Mouse (Mus musculus): ENCODE measurements around the gene Flnb. TPM values are rescaled to one million over a fixed set of nuclear protein-coding genes. Genes with fewer than 3 reads are reported as not detected.
A peak's percentile ranks its signal among the peaks of the same experiment; 100 is the strongest.

Gene Flnb
- total RNA-seq, 2 experiments from 2014 or later: 41.7 to 74.9 TPM

DNA sequence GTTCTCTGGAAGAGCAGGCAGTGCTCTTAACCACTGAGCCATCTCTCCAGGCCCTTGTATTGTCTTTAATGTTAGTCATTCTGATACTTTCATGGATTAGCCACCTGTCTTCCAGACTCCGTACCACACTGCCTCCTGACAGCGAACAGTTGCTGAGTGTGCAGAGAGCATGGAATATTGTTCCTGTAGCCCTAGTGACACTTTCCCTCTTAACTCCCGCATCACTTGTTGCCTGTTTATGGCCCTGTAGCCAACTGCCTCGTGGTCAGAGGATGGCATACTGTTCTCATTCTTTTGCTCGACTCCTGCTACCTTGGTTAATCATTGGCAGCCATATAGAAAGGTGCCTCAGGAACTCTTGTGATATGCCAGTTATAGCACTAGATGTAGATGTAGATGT is 45.4 kb downstream of the Flnb start:
- no peak for DNase-seq

DNA sequence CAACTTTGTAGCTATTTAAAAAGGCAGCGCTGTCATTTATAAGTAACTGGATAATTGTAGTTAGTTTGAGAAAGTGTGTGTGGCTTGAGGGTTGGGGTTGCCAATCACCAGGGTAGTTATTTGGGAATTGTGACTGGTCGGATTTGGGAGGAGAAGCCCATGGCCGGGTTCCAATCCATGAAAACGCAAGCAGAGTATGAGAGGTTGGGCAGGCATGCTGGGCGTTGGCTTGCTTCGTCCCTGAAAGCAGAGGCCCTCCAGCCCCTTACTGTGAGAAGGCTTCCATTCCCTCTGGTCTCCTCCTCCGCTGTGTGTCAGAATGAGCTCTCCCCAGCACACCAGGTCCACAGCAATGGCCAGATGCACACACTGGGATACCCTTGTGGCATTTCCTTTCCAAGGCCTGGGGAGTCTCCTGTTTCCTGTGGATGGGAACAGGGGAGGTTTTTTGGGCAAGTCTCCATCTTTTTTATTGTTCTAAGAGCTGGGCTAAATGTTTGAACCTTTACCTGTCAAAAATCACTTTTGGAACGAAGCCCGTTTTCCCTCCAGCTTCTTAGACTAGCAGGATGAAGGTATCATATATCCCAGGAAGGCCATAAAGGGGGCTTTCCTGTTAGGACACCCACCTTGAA is 46.2 kb downstream of the Flnb start:
- no peak for DNase-seq

DNA sequence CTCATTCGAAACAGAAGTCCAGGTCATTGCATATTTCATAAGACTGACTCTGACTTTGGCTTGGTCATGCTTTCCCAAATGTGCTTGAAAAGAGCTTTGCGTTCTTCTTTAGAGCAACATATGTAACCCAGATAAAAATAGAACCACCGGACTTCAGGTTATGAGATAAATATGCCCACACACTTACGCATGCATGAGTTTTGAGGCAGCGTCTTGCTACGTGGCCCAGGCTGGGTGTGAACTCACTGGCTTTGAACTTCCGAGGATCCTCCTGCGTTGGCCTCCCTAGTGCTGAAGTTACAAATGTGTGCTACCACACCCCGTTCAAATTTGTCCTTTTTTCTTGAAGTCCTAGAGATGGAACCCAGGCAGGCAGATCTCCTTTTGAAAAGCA is 46.7 kb downstream of the Flnb start:
- no peak for DNase-seq

DNA sequence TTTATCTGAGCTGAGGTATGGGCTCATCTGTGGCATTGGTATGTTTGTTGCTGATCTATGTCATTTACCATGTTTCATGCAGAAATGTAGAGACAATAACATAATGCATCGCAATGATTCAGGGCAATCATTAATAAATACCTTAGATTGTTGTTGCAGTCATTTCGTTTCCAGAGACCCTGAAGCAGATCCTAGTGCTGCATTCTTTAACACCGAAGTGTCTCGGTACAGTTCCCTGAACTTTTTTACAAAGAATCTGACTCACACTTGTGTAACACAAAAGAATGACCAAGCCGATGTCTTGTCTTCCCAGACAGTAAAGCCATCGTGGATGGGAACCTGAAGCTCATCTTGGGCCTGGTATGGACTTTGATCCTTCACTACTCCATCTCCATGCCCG is 49.5 kb downstream of the Flnb start:
- DNase-seq: no peak

DNA sequence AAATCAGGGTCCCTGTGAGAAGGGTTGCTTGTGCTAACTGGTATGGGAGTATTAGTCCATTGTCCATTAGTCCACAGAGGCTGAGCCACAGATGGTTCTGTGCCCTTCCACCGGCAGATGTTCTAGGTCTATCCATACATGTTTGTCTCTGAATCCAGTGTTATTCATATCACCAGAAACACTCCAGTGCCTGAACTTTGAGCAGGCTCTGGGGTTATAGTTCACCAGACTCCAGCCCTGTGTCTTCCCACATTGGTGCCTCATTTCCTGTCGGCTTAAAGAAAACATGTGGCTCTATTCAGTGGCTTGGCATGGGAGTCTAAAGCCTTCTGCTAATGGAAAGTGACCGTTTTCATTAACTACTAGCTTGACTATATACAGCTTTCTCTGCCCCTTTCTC is 50.1 kb downstream of the Flnb start:
- DNase-seq: no peak

DNA sequence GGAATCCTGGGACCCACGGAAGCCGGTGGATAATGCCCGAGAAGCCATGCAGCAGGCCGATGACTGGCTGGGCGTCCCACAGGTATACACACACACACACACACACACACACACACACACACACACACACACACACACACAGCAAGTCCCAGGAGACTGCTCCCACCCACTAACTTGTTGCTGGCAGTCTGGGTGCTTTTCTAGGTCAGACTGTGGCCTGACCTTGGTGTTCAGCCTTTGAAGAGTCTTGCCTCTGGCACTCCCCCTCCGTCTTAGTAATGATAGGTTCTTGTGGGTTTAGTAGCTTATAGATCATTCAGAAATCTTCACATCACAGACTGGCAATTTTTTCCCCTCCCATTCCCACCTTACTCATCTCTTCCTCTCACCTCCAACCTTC is 52.0 kb downstream of the Flnb start:
- peak; percentile 48 to 51 for DNase-seq

DNA sequence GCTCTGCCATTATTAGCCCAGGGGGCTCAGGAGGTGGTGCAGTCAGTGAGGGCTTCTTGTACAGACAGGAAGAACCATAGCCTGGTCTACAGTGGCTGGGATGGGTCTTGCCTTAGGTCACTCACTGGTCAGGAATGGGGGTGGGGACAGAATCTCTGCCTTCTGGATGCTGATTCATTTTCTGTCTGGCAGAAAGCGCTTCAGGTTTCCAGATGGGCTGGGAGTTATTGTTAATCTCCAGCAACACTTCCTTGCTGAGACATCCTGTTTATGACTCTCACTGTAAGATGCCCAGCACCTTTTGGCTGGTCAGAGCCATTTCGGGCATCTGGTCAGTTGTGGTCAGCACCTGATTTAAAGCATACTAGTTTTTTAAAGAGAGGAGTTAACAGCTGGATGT is 55.8 kb downstream of the Flnb start:
- no peak for DNase-seq

DNA sequence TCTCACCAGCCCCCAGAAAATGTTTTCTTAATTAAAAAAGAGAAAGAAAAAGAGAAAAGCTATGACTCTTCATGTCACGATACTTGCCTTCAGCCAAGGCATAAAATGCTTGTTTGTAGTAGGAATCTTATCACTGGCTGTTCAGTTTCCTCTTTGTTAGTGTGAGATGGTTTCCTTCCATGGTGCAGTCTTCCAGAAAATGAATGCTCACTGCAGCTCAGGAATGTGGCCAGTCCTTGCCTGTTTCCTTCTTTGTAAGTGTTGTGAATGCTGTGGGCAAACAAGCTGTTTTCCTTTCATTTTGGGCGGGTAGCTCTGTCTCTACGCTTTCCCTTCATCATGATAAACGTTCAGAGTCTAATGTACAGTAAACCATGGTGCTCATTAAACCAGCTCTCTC is 56.7 kb downstream of the Flnb start:
- DNase-seq: no peak

DNA sequence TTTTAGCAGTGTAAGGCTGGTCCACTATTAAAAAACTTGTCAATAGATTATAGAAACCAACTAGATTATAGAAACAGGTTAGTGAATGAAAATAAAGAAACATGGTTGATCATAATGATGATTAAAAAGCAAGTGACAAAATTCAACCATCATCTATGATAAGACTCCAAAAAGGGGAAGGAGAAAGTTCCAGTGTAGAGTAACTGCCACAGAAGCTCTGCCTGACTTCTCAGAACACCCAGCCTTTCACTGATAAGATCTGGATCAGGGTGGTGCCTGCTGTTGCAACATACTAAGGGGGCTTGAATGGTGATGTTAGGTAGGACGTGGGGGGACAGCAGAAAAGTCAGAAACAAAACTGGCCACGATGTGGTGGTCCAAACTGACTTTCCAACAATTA is 60.2 kb downstream of the Flnb start:
- no peak for DNase-seq

DNA sequence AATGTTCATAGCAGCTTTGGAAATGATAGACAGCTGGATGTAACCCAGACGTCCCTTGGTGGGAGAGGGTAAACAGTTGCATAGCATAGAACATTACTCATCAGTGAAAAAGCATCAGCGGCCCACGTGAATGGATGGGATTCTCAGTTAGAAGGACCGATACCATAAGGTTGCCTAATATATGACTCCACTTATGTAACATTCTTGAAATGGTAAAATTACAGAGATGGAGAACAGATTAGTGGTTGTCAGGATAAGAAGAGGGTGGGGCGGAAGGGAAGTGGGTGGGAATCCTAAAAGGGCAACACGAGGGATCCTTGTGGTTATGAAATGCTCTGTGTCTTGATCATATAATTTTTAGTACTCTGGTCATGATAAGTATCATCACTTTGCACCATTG is 62.6 kb downstream of the Flnb start:
- DNase-seq: no peak

DNA sequence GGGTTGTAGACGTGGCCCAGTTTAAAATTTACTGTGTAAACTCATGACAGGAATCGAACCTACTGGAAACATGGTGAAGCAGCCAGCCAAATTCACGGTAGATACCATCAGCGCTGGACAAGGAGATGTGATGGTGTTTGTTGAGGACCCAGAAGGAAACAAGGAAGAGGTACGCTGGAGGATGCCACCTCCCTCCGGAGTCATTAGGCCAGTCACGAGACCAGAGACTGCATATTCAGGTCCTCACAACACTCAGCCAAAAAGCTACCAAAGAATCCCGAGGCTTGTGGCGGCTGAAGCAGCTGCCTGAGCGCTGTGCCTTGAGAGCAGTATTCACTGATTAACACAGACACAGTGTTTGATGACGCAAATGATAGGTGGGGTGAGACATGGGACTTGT is 63.8 kb downstream of the Flnb start:
- DNase-seq: no peak

DNA sequence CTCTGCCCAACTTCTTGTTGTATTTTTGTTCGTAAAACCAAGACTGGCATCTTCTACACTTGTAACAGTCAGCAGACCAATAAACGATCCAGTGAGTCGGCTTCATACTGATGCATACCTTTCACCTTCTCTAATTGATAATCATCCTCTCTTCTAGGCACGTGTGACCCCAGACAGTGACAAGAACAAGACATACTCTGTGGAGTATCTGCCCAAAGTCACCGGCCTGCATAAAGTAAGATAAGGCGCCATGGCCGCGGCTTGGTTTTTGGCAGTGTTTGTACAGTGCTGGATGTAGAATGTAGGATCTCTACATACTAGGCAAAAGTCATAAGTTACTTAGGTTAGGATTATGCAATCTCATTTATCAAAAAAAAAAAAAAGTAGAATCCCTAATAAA is 64.3 kb downstream of the Flnb start:
- no peak for DNase-seq

DNA sequence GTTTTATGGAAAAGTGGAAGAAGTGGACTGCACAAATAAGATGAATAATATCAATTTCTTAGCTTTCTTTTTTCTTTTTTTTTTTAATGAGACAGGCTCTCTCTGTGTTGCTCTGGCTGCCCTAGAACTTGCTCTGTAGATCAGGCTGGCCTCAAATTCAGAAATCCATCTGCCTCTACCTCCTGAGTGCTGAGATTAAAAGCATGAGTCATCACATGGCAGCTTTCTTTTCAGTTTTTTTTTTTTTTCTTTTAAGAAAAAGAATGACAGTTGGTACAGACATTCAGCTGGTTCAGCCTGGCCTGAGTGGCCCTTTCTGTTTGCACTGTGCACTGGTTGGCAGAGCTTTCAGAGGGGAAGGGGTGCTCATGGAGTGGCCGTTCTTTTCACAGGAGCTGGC is 66.4 kb downstream of the Flnb start:
- no peak for DNase-seq

DNA sequence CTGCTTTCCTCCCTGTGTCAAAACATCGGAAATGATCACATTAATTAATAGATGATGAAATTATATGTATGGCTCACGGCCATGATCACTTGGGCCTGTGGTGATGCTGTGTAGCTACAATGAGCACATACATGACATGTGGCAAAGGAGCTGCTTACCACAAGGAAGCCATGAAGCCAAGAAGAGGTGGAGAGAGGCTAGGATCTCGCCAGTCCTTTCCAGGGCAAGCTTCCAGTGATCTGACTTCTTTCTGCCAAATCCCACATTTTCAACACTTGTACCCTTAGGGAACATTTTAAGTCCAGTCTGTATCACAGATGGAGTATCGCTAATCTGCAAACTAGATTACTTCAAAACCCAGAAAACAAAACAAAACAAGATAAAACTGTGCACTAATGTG is 67.1 kb downstream of the Flnb start:
- no peak for DNase-seq

DNA sequence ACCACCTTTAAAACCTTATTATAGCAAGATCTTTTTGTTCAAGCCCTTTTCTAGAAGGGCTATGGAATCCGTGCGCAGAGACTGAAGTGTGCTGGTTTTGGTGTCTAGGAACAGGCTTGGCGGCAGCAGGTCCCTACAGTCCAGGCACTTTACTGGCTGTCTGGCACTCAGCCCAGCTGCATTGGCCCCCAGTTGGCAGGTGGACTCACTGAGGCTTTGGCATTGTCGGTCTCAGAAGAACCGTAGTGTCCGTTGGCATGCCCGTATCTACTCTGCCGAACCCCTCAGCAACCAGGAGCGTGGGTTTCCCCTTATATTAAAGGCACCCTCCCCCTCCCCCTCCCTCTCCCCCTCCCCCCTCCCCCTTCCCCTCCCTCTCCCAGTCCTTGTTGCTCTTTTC is 67.8 kb downstream of the Flnb start:
- no peak for DNase-seq

DNA sequence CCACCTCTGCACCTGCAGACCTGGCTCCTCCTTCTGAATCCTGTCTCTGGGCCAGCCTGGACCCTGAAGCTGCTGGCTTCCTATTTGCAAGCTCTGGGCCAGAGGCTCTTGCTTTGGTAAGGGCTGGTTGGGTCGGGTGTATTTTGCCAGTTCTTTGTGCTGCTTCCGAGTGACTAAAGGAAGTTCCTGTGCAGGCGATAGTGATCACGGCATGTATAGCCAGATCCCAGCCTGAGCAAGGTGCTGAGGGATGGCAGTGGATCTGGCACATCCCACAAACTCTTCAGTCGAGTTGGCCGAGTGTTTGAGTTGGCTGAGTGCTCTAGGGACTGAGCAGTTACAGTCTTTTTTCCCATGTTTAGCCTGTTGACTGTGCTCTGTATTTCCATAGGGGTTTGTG is 68.3 kb downstream of the Flnb start:
- DNase-seq: no peak

DNA sequence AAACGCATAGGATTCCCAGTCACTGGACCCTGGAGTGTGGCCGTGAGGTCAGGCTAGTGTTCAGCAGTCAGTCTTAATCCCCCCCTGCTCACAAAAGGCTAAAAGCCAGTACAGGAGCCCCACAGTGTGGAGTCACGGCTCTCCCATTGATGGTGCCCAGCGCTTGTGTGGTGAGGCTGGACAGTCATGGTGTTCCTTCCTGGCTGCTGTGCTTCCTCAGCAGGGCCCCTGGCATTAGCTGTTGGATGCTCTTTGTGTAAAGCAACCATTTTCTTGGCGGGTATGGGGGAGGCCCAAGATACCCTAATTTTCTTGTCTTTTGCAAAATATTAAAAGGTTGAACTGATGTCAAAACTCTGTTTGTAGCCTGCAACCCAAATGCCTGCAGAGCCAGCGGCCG is 69.4 kb downstream of the Flnb start:
- DNase-seq: no peak

DNA sequence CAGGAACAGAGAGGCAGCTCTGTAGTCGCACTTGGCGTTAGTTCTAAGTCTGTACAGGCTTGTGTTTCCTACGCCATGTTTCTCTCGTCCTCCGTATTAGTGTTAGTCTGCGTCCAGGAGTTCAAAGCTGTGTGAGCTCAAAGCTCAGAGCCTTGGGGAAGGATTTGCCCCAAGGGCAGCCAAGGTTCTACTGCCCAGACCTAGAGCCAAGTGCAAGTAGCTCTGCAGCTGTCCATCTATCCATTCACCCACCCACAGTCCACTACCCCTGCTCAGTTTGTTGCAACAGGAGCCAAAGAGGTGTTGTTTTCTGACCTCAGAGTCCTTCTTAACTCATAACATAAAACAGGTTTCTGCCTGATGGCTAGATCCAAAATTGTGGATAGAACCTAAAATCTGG is 70.5 kb downstream of the Flnb start:
- DNase-seq: no peak

DNA sequence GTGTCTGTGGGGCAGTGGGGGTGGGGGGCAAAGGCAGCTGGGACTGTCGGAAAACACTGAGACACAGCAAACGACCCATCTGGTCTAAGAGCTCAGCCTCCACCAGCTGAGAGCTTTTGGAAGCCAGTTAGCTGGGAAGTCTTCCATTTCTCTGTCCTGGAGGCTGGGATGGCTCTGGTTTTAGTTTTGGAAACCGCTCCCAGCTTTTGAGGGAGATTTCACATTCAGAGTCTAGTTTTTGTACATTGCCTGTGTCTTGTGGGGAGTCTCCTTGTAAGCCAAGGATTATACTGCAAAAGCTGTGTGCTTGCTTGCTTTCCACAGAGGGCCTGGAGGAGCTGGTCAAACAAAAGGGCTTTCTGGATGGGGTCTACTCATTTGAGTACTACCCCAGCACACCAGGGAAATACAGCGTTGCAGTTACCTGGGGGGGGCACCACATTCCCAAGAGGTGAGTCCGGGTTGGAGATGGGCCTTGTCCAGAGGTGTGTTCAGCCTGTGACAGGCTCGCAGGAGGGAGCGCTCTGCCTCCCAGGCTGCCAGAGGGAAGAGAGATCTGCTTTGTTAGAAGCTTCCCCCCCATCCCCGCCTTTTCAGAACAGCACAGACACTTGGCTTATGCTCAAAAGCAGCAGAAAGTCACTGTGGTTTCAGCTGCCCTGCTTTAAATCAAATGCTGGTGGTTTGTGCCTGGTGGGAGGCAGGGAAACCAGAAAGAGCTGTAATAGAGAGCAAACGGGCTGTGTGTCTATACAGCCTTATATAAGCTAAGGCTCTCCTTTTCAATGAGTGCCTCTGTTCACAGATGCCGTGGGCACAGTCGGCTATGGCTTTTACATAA is 71.3 kb downstream of the Flnb start:
- peak; percentile 41 to 57 for DNase-seq

DNA sequence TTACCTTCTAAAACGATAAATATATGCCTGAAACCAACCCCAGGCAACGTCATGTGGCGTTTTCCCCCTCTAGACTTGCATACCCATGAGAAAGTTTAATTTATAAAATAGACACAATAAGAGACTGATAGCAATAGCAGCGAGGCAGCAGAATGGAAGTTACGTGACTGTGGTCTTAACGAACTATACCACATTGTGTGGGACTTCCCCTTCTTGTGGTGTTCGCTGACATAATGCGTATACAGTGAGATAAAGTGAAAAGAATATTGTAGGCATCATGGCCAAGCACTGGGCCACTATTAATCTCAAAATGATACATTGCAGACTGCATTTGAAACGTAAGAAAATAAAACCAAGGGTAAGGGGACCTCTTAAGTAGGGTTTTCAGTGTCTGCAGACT is 72.1 kb downstream of the Flnb start:
- no peak for DNase-seq

DNA sequence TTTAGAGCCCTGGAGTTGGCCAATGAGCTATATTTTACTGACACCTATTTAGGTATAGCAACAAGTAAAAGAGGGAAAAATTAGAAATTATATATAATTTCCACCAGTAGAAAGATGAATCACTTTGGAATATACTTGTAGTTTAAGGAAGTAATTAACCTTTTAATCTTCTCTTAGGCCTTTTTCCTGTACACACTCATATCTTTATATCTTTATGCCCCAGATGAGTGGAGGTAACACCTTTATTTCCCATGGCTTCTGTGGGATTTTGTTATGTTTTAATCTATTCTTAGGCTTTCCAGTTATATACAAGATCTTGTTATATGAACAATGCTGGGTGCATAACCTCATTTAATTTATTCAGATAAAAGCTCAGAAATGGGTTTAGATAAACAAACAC is 73.6 kb downstream of the Flnb start:
- DNase-seq: no peak

DNA sequence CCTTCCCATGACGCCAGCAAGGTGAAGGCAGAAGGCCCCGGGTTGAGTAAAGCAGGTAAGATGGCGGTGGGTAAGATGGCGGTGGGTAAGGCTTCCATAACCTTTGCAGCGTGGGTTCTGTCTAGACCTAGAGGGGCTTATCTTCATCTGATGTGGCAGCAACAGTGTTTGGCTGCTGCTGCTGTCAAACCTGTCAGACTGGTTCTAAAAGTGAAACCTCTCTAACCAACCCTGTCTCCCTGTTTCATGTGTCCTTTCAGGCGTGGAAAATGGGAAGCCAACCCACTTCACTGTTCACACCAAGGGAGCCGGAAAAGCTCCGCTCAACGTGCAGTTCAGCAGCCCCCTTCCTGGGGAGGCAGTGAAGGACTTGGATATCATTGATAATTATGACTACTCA is 78.4 kb downstream of the Flnb start:
- no peak for DNase-seq

DNA sequence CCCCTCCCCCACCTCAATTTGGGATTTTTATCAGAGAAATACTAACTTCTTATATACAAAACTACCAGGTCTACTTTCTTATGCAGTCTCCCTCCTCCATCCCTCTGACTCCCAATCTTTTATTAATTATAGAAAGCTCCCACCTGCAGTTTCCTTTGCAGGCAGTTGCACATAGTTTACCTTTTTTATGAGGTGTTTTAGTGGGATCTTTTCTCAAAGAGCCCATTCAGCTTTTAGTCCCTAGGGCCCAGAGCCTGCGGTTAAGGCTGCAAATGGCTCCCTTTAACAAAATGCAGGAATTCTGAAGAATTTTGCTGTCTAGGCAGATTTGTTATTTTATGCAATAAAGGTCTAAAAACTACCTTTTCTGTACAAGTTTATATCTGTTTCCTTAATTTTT is 78.9 kb downstream of the Flnb start:
- no peak for DNase-seq

DNA sequence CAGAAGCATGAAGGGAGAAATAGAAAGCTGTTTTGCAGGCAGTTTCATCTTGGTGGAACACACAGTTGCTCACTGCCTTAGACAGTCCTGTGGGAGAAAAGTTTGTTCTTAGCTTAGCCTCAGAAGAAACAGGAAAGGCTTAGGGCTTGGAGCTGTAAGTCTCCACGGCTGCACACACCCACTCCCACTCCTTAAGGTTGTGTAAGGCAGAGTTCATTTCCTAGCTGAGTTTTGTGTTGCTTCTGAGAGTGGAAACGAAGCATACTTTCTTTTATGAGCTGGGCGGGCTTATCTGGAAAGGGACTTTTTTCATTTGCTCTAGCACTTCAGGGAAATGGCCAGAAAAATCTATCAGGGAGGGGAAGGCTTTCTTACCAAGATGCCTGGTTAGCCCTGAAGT is 82.2 kb downstream of the Flnb start:
- DNase-seq: no peak
